8 mouse cellular contexts compared by ENCODE assay signal in genomic region chr13:54694348-54695060, GRCm38 (mm10). TPM values are rescaled to one million over a fixed set of nuclear protein-coding genes. Genes with fewer than 3 reads are reported as not detected.
DNase-seq lines count a peak whose midpoint lies in the region; ATAC-seq and TF ChIP-seq lines count a peak whose summit lies in the region.

No protein-coding gene starts in this region.

- WGBS in lung, adult 2 months = 12% methylated on average over 26 of the region's 26 CpGs
- 14% methylated on average over 26 of the region's 26 CpGs for WGBS in bone marrow, adult 2 months
- WGBS in forebrain, embryonic 16.5 days = 18% methylated on average over 26 of the region's 26 CpGs
- 14% methylated on average over 26 of the region's 26 CpGs for WGBS in liver, embryonic 12.5 days (ENCODE audit: insufficient replicate concordance)
- 16% methylated on average over 26 of the region's 26 CpGs for WGBS in neural tube, embryonic 12.5 days

- peak overlapping the region; percentile 43 for H3K4me2 ChIP-seq in forebrain, embryonic 16.5 days (ENCODE audit: low read length)
- peak overlapping the region; percentile 95 for H3K4me2 ChIP-seq in liver, embryonic 12.5 days
- peak overlapping the region; percentile 96 for H3K4me2 ChIP-seq in neural tube, embryonic 12.5 days (replicated peaks)

- peaks cover 16% of the 10 kb centered on the region for H3K4me1 ChIP-seq in lung, adult 2 months (ENCODE audit: control insufficient read depth, insufficient read depth, low read length)
- peaks cover 8% of the 10 kb centered on the region for H3K4me1 ChIP-seq in bone marrow, adult 2 months (ENCODE audit: control insufficient read depth, insufficient read depth, low read length)
- peaks cover 24% of the 10 kb centered on the region for H3K4me1 ChIP-seq in forebrain, embryonic 16.5 days (replicated peaks; ENCODE audit: control insufficient read depth, insufficient read depth, low read length)
- peaks cover 43% of the 10 kb centered on the region for H3K4me1 ChIP-seq in liver, embryonic 12.5 days
- peaks cover 24% of the 10 kb centered on the region for H3K4me1 ChIP-seq in neural tube, embryonic 12.5 days

- no peaks in the 10 kb centered on the region for H3K9me3 ChIP-seq in forebrain, embryonic 16.5 days (ENCODE audit: control insufficient read depth, low read length)
- H3K9me3 ChIP-seq in liver, embryonic 12.5 days (replicated peaks) = no peaks in the 10 kb centered on the region
- H3K9me3 ChIP-seq in neural tube, embryonic 12.5 days = no peaks in the 10 kb centered on the region

- DNase-seq in lung, adult 2 months = peak; percentile 94
- no peak for DNase-seq in lung, postnatal 10 days
- peak; percentile 88 for DNase-seq in urinary bladder, postnatal 14 days (ENCODE audit: low spot score)

- H3K9ac ChIP-seq in forebrain, embryonic 16.5 days (replicated peaks; ENCODE audit: low read depth, low read length) = peak overlapping the region; percentile 64
- H3K9ac ChIP-seq in liver, embryonic 12.5 days = peak overlapping the region; percentile 71
- H3K9ac ChIP-seq in neural tube, embryonic 12.5 days = peak overlapping the region; percentile 56

- peak overlapping the region; percentile 78 for H3K4me3 ChIP-seq in lung, adult 2 months (replicated peaks; ENCODE audit: extremely low read depth, low read depth, low read length)
- peak overlapping the region; percentile 95 for H3K4me3 ChIP-seq in bone marrow, adult 2 months (replicated peaks; ENCODE audit: control insufficient read depth, low read depth, low read length)
- H3K4me3 ChIP-seq in forebrain, embryonic 16.5 days (replicated peaks; ENCODE audit: low read length) = peak overlapping the region; percentile 93
- peak overlapping the region; percentile 94 for H3K4me3 ChIP-seq in liver, embryonic 12.5 days
- peak overlapping the region; percentile 98 for H3K4me3 ChIP-seq in neural tube, embryonic 12.5 days

- peak; percentile 48; the same call in 1 of the 2 replicates for TF ChIP-seq POLR2A in lung, adult 2 months (IDR thresholded peaks at IDR 0.05; ENCODE audit: borderline replicate concordance, extremely low read depth, low read depth, low read length)
- peak; percentile 64; the same call in 1 of the 2 replicates for TF ChIP-seq POLR2A in bone marrow, adult 2 months (IDR thresholded peaks at IDR 0.05; ENCODE audit: borderline replicate concordance, control insufficient read depth, low read depth, low read length)

- no peaks in the 10 kb centered on the region for H3K36me3 ChIP-seq in forebrain, embryonic 16.5 days (ENCODE audit: control insufficient read depth, insufficient read depth)
- H3K36me3 ChIP-seq in liver, embryonic 12.5 days = 0 out of 2 replicates have a peak, but pooled peaks cover 4% of the 10 kb centered on the region
- H3K36me3 ChIP-seq in neural tube, embryonic 12.5 days = no peaks in the 10 kb centered on the region

- peak; percentile 86 for ATAC-seq in forebrain, embryonic 16.5 days
- ATAC-seq in inflammation-experienced regulatory T-cells, adult 6 months = peak; percentile 45
- peak; percentile 76 for ATAC-seq in liver, embryonic 12.5 days
- peak; percentile 85 for ATAC-seq in neural tube, embryonic 12.5 days (ENCODE audit: low FRiP score, low read depth)

- peak overlapping the region; percentile 100 for H3K27ac ChIP-seq in bone marrow, adult 2 months (ENCODE audit: control insufficient read depth, insufficient read depth, low read depth, low read length, poor library complexity)
- peak overlapping the region; percentile 91 for H3K27ac ChIP-seq in forebrain, embryonic 16.5 days (ENCODE audit: low read length)
- H3K27ac ChIP-seq in liver, embryonic 12.5 days = peak overlapping the region; percentile 95
- peak overlapping the region; percentile 79 for H3K27ac ChIP-seq in neural tube, embryonic 12.5 days

- no peaks in the 10 kb centered on the region for H3K27me3 ChIP-seq in forebrain, embryonic 16.5 days (replicated peaks; ENCODE audit: control insufficient read depth, insufficient read depth, low read length)
- H3K27me3 ChIP-seq in liver, embryonic 12.5 days (replicated peaks) = no peaks in the 10 kb centered on the region
- H3K27me3 ChIP-seq in neural tube, embryonic 12.5 days (replicated peaks) = no peaks in the 10 kb centered on the region

- TF ChIP-seq CTCF in lung, adult 2 months (IDR thresholded peaks at IDR 0.05; ENCODE audit: insufficient read depth, low read length) = no peak
- no peak for TF ChIP-seq CTCF in bone marrow, adult 2 months (IDR thresholded peaks at IDR 0.05; ENCODE audit: control insufficient read depth, insufficient read depth, low read length)

RNA-seq across cellular contexts. Expression of gene Rnf44, which starts 0.8 kb away (rescaled TPM):
- 256 and 338 TPM in 2 replicates for polyA plus RNA-seq in lung, adult 2 months (2012; rRNA removed)
- polyA plus RNA-seq in bone marrow, adult 2 months (2011; ENCODE audit: insufficient read depth, insufficient read length, low replicate concordance, missing spikeins) = 26.7 and 60.0 TPM in 2 replicates
- polyA plus RNA-seq in forebrain, embryonic 16.5 days (2015; fragmentation: Nextera tagmentation; extraction: Ambion mirVana) = 88.9 and 92.2 TPM in 2 replicates
- 10 to 100 TPM; 24.3 to 29.6 (median 28.6) TPM for polyA plus RNA-seq in inflammation-experienced regulatory T-cells, adult 6 months (2017; shearing (Covaris generic))
- 36.8 and 38.4 TPM in 2 replicates for polyA plus RNA-seq in liver, embryonic 12.5 days (2016; fragmentation: Nextera tagmentation; extraction: Ambion mirVana)
- 105 and 116 TPM in 2 replicates for polyA plus RNA-seq in neural tube, embryonic 12.5 days (2016; fragmentation: Nextera tagmentation; extraction: Ambion mirVana)

RNA-seq across cellular contexts. Expression of gene Cdhr2, which starts 6.8 kb away (rescaled TPM):
- polyA plus RNA-seq in lung, adult 2 months (2012; rRNA removed) = 0.05 and 1.1 TPM in 2 replicates
- not detected in 2 replicates for polyA plus RNA-seq in bone marrow, adult 2 months (2011; ENCODE audit: insufficient read depth, insufficient read length, low replicate concordance, missing spikeins)
- polyA plus RNA-seq in forebrain, embryonic 16.5 days (2015; fragmentation: Nextera tagmentation; extraction: Ambion mirVana) = 0.16 and 0.25 TPM in 2 replicates
- polyA plus RNA-seq in inflammation-experienced regulatory T-cells, adult 6 months (2017; shearing (Covaris generic)) = not detected
- 7.7 and 9.9 TPM in 2 replicates for polyA plus RNA-seq in liver, embryonic 12.5 days (2016; fragmentation: Nextera tagmentation; extraction: Ambion mirVana)
- polyA plus RNA-seq in neural tube, embryonic 12.5 days (2016; fragmentation: Nextera tagmentation; extraction: Ambion mirVana) = 0.09 and 0.15 TPM in 2 replicates

RNA-seq across cellular contexts. Expression of gene Gprin1, which starts 55.2 kb away (rescaled TPM):
- polyA plus RNA-seq in lung, adult 2 months (2012; rRNA removed) = 0.07 and 0.09 TPM in 2 replicates
- not detected in 2 replicates for polyA plus RNA-seq in bone marrow, adult 2 months (2011; ENCODE audit: insufficient read depth, insufficient read length, low replicate concordance, missing spikeins)
- 6.2 and 7.1 TPM in 2 replicates for polyA plus RNA-seq in forebrain, embryonic 16.5 days (2015; fragmentation: Nextera tagmentation; extraction: Ambion mirVana)
- not detected for polyA plus RNA-seq in inflammation-experienced regulatory T-cells, adult 6 months (2017; shearing (Covaris generic))
- 0.23 and 0.35 TPM in 2 replicates for polyA plus RNA-seq in liver, embryonic 12.5 days (2016; fragmentation: Nextera tagmentation; extraction: Ambion mirVana)
- polyA plus RNA-seq in neural tube, embryonic 12.5 days (2016; fragmentation: Nextera tagmentation; extraction: Ambion mirVana) = 29.5 and 37.6 TPM in 2 replicates

Comparison
In these comparisons a context has a peak if more than half of its experiments do, and no peak if none do; other contexts are left out.
1. H3K4me2 ChIP-seq: peak in every context shown above with its lines; median percentile 96 in neural tube, embryonic 12.5 days; 95 in liver, embryonic 12.5 days; 43 in forebrain, embryonic 16.5 days.